Mouse (Mus musculus): ENCODE data around the gene Reps2. TPM values are rescaled to one million over a fixed set of nuclear protein-coding genes. Genes with fewer than 3 reads are reported as not detected.

Reps2 gene
- polyA plus RNA-seq, 1 experiment = 0.05 TPM

DNA sequence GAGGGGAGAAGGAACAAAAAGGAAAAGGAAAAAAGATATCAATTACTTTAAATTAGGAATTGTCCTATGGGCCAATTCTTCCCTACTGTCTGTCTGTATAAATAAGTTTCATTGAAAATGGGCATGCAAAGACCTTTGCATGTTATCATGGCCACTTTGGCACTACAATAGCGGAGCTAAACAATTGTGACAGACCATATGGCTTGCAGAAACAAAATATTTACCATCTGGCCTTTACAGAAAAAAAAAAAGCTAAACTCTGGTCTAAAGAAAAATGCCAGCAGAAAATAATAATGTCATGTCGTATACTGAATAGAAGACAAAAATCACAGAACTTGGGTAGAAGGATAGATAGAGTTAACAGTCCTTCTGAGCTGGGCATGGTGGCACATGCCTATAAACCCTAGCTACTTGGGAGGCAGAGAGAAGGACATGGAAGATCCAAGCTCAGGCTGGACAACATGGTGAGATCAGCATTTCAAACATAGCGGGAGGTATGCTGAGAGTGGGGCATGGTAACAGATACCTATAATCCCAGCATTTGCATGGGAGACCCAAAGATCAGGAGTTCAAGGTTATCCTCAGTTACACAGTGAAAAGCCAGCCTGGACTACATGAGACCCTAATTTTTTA lies 54.2 kb downstream of the Reps2 start:
- no peaks in the 10 kb centered on the region for H3K79me3 ChIP-seq (ENCODE audit: low read depth)
- no peaks in the 10 kb centered on the region for H3K79me2 ChIP-seq (ENCODE audit: control insufficient read depth, insufficient read depth)
- no peak overlapping the region for H3K4me3 ChIP-seq (ENCODE audit: insufficient read depth, poor library complexity, severe bottlenecking)
- H3ac ChIP-seq (ENCODE audit: control insufficient read depth, insufficient read length, low read depth) = no peak overlapping the region
- no peaks in the 10 kb centered on the region for H3K36me3 ChIP-seq (ENCODE audit: control insufficient read depth, insufficient read depth)
- no peaks in the 10 kb centered on the region for H3K27me3 ChIP-seq (ENCODE audit: control insufficient read depth, insufficient read depth, insufficient read length)
- TF ChIP-seq FOSL1 (IDR thresholded peaks at IDR 0.05; ENCODE audit: insufficient read depth, low read length, poor library complexity, severe bottlenecking) = no peak
- no peak for TF ChIP-seq MYOG (IDR thresholded peaks at IDR 0.05; ENCODE audit: control insufficient read depth, extremely low read depth, insufficient read length)
- no peak for TF ChIP-seq CEBPB (IDR thresholded peaks at IDR 0.05; ENCODE audit: low read depth)
- no peak for TF ChIP-seq MAX (IDR thresholded peaks at IDR 0.05)
- TF ChIP-seq CTCF (IDR thresholded peaks at IDR 0.05; ENCODE audit: control insufficient read depth, insufficient read depth, insufficient read length) = no peak
- no peak for TF ChIP-seq MYOD1 (IDR thresholded peaks at IDR 0.05; ENCODE audit: control insufficient read depth, insufficient read length, low read depth)
- no peak for TF ChIP-seq USF1 (IDR thresholded peaks at IDR 0.05; ENCODE audit: low read depth)

GRCm38 (mm10) chrX:162584349-162584748 lies 59.1 kb downstream of the Reps2 start:
- H3ac ChIP-seq (ENCODE audit: control insufficient read depth, insufficient read length, low read depth) = no peak overlapping the region
- no peaks in the 10 kb centered on the region for H3K36me3 ChIP-seq (ENCODE audit: control insufficient read depth, insufficient read depth)
- no peaks in the 10 kb centered on the region for H3K79me2 ChIP-seq (ENCODE audit: control insufficient read depth, insufficient read depth)
- TF ChIP-seq FOSL1 (IDR thresholded peaks at IDR 0.05; ENCODE audit: insufficient read depth, low read length, poor library complexity, severe bottlenecking) (no peak), CTCF (IDR thresholded peaks at IDR 0.05; ENCODE audit: control insufficient read depth, insufficient read depth, insufficient read length) (no peak), MYOG (IDR thresholded peaks at IDR 0.05; ENCODE audit: control insufficient read depth, extremely low read depth, insufficient read length) (no peak), MAX (IDR thresholded peaks at IDR 0.05) (no peak), USF1 (IDR thresholded peaks at IDR 0.05; ENCODE audit: low read depth) (no peak), CEBPB (IDR thresholded peaks at IDR 0.05; ENCODE audit: low read depth) (no peak), MYOD1 (IDR thresholded peaks at IDR 0.05; ENCODE audit: control insufficient read depth, insufficient read length, low read depth) (no peak)
- no peaks in the 10 kb centered on the region for H3K79me3 ChIP-seq (ENCODE audit: low read depth)
- no peaks in the 10 kb centered on the region for H3K27me3 ChIP-seq (ENCODE audit: control insufficient read depth, insufficient read depth, insufficient read length)
- H3K4me3 ChIP-seq (ENCODE audit: insufficient read depth, poor library complexity, severe bottlenecking) = no peak overlapping the region

- TF ChIP-seq FOSL1 (IDR thresholded peaks at IDR 0.05; ENCODE audit: insufficient read depth, low read length, poor library complexity, severe bottlenecking) = no peak
- no peak for TF ChIP-seq MYOG (IDR thresholded peaks at IDR 0.05; ENCODE audit: control insufficient read depth, extremely low read depth, insufficient read length)
- TF ChIP-seq CTCF (IDR thresholded peaks at IDR 0.05; ENCODE audit: control insufficient read depth, insufficient read depth, insufficient read length) = no peak
- no peak for TF ChIP-seq CEBPB (IDR thresholded peaks at IDR 0.05; ENCODE audit: low read depth)
- TF ChIP-seq MYOD1 (IDR thresholded peaks at IDR 0.05; ENCODE audit: control insufficient read depth, insufficient read length, low read depth) = no peak
- TF ChIP-seq USF1 (IDR thresholded peaks at IDR 0.05; ENCODE audit: low read depth) = no peak
- TF ChIP-seq MAX (IDR thresholded peaks at IDR 0.05) = no peak
- H3K79me2 ChIP-seq (ENCODE audit: control insufficient read depth, insufficient read depth) = no peaks in the 10 kb centered on the region
- H3ac ChIP-seq (ENCODE audit: control insufficient read depth, insufficient read length, low read depth) = no peak overlapping the region
- H3K4me3 ChIP-seq (ENCODE audit: insufficient read depth, poor library complexity, severe bottlenecking) = no peak overlapping the region
- no peaks in the 10 kb centered on the region for H3K27me3 ChIP-seq (ENCODE audit: control insufficient read depth, insufficient read depth, insufficient read length)
- H3K36me3 ChIP-seq (ENCODE audit: control insufficient read depth, insufficient read depth) = no peaks in the 10 kb centered on the region
- H3K79me3 ChIP-seq (ENCODE audit: low read depth) = no peaks in the 10 kb centered on the region
These were observed 62.9 kb downstream of the Reps2 start for GRCm38 (mm10) chrX:162580521-162580920.

- Histone ChIP-seq H3ac (ENCODE audit: control insufficient read depth, insufficient read length, low read depth) (no peak overlapping the region), H3K79me2 (ENCODE audit: control insufficient read depth, insufficient read depth) (no peaks in the 10 kb centered on the region), H3K79me3 (ENCODE audit: low read depth) (no peaks in the 10 kb centered on the region), H3K36me3 (ENCODE audit: control insufficient read depth, insufficient read depth) (no peaks in the 10 kb centered on the region), H3K27me3 (ENCODE audit: control insufficient read depth, insufficient read depth, insufficient read length) (no peaks in the 10 kb centered on the region), H3K4me3 (ENCODE audit: insufficient read depth, poor library complexity, severe bottlenecking) (no peak overlapping the region)
- no peak for TF ChIP-seq MYOD1 (IDR thresholded peaks at IDR 0.05; ENCODE audit: control insufficient read depth, insufficient read length, low read depth)
- TF ChIP-seq CTCF (IDR thresholded peaks at IDR 0.05; ENCODE audit: control insufficient read depth, insufficient read depth, insufficient read length) = no peak
- TF ChIP-seq CEBPB (IDR thresholded peaks at IDR 0.05; ENCODE audit: low read depth) = no peak
- no peak for TF ChIP-seq USF1 (IDR thresholded peaks at IDR 0.05; ENCODE audit: low read depth)
- no peak for TF ChIP-seq MAX (IDR thresholded peaks at IDR 0.05)
- TF ChIP-seq MYOG (IDR thresholded peaks at IDR 0.05; ENCODE audit: control insufficient read depth, extremely low read depth, insufficient read length) = no peak
These were observed 75.0 kb downstream of the Reps2 start for GRCm38 (mm10) chrX:162568439-162568838.

- no peak overlapping the region for H3ac ChIP-seq (ENCODE audit: control insufficient read depth, insufficient read length, low read depth)
- H3K79me2 ChIP-seq (ENCODE audit: control insufficient read depth, insufficient read depth) = no peaks in the 10 kb centered on the region
- H3K79me3 ChIP-seq (ENCODE audit: low read depth) = no peaks in the 10 kb centered on the region
- H3K4me3 ChIP-seq (ENCODE audit: insufficient read depth, poor library complexity, severe bottlenecking) = no peak overlapping the region
- no peaks in the 10 kb centered on the region for H3K36me3 ChIP-seq (ENCODE audit: control insufficient read depth, insufficient read depth)
- TF ChIP-seq MYOD1 (IDR thresholded peaks at IDR 0.05; ENCODE audit: control insufficient read depth, insufficient read length, low read depth) (no peak), CEBPB (IDR thresholded peaks at IDR 0.05; ENCODE audit: low read depth) (no peak)
- H3K27me3 ChIP-seq (ENCODE audit: control insufficient read depth, insufficient read depth, insufficient read length) = no peaks in the 10 kb centered on the region
These were observed 77.9 kb downstream of the Reps2 start for GRCm38 (mm10) chrX:162565501-162565900.

GRCm38 (mm10) chrX:162556459-162556841 lies 87.0 kb downstream of the Reps2 start:
- H3K36me3 ChIP-seq (ENCODE audit: control insufficient read depth, insufficient read depth) = no peaks in the 10 kb centered on the region
- H3K4me3 ChIP-seq (ENCODE audit: insufficient read depth, poor library complexity, severe bottlenecking) = no peak overlapping the region
- no peak overlapping the region for H3ac ChIP-seq (ENCODE audit: control insufficient read depth, insufficient read length, low read depth)
- TF ChIP-seq MYOD1 (IDR thresholded peaks at IDR 0.05; ENCODE audit: control insufficient read depth, insufficient read length, low read depth) (no peak), FOSL1 (IDR thresholded peaks at IDR 0.05; ENCODE audit: insufficient read depth, low read length, poor library complexity, severe bottlenecking) (no peak), CTCF (IDR thresholded peaks at IDR 0.05; ENCODE audit: control insufficient read depth, insufficient read depth, insufficient read length) (no peak), MYOG (IDR thresholded peaks at IDR 0.05; ENCODE audit: control insufficient read depth, extremely low read depth, insufficient read length) (no peak), USF1 (IDR thresholded peaks at IDR 0.05; ENCODE audit: low read depth) (no peak), MAX (IDR thresholded peaks at IDR 0.05) (no peak), CEBPB (IDR thresholded peaks at IDR 0.05; ENCODE audit: low read depth) (no peak)
- no peaks in the 10 kb centered on the region for H3K79me3 ChIP-seq (ENCODE audit: low read depth)
- no peaks in the 10 kb centered on the region for H3K27me3 ChIP-seq (ENCODE audit: control insufficient read depth, insufficient read depth, insufficient read length)
- no peaks in the 10 kb centered on the region for H3K79me2 ChIP-seq (ENCODE audit: control insufficient read depth, insufficient read depth)

Data from C2C12 (cell line).